Comparison of ENCODE assay signal across 8 mouse cellular contexts in genomic region chr6:120566911-120567909, GRCm38 (mm10). TPM values are rescaled to one million over a fixed set of nuclear protein-coding genes. Genes with fewer than 3 reads are reported as not detected.
DNase-seq lines count a peak whose midpoint lies in the region; ATAC-seq and TF ChIP-seq lines count a peak whose summit lies in the region.

No protein-coding gene starts in this region.

- H3K27me3 ChIP-seq in myocyte (ENCODE audit: control insufficient read depth, insufficient read depth, insufficient read length): peaks cover 8% of the 10 kb centered on the region
- H3K27me3 ChIP-seq in stomach, postnatal 0 days (ENCODE audit: control insufficient read depth, insufficient read depth, low read length): no peaks in the 10 kb centered on the region

- TF ChIP-seq POLR2A in bone marrow, adult 2 months (IDR thresholded peaks at IDR 0.05; ENCODE audit: borderline replicate concordance, control insufficient read depth, low read depth, low read length): no peak; the same call in 1 of the 2 replicates
- no peak for TF ChIP-seq POLR2A in myocyte (IDR thresholded peaks at IDR 0.05; ENCODE audit: insufficient read length, low read depth)

- peak overlapping the region; percentile 48 for H3K4me2 ChIP-seq in myocyte (ENCODE audit: low read depth)
- H3K4me2 ChIP-seq in stomach, postnatal 0 days (replicated peaks; ENCODE audit: low read depth): no peak overlapping the region

- H3K4me1 ChIP-seq in bone marrow, adult 2 months (ENCODE audit: control insufficient read depth, insufficient read depth, low read length): peaks cover 3% of the 10 kb centered on the region; the same call in 1 of the 2 replicates
- H3K4me1 ChIP-seq in stomach, postnatal 0 days (replicated peaks; ENCODE audit: control insufficient read depth, insufficient read depth): no peaks in the 10 kb centered on the region

- H3K9ac ChIP-seq in stomach, postnatal 0 days (ENCODE audit: low read length): no peak overlapping the region

- no peak overlapping the region for H3K4me3 ChIP-seq in bone marrow, adult 2 months (replicated peaks; ENCODE audit: control insufficient read depth, low read depth, low read length)
- H3K4me3 ChIP-seq in myocyte: no peak overlapping the region
- no peak overlapping the region for H3K4me3 ChIP-seq in stomach, postnatal 0 days (ENCODE audit: low read depth, low read length)

- H3ac ChIP-seq in myocyte (ENCODE audit: control insufficient read depth, insufficient read length): no peak overlapping the region

- DNase-seq in kidney, postnatal 4 days: peak; percentile 9 to 14
- no peak for DNase-seq in kidney, postnatal 14 days
- peak; percentile 31 for DNase-seq in heart, postnatal 4 days
- DNase-seq in ovary, postnatal 36 days (ENCODE audit: low spot score): no peak
- DNase-seq in stomach, postnatal 0 days (ENCODE audit: low spot score): no peak
- DNase-seq in c-Kit-positive CD71-positive TER-119-positive erythroid progenitor cells, embryonic 14.5 days (ENCODE audit: low spot score): no peak

- peak overlapping the region; percentile 88 for H3K27ac ChIP-seq in bone marrow, adult 2 months (ENCODE audit: control insufficient read depth, insufficient read depth, low read depth, low read length, poor library complexity)
- H3K27ac ChIP-seq in stomach, postnatal 0 days (replicated peaks): no peak overlapping the region

- TF ChIP-seq CTCF in bone marrow, adult 2 months (IDR thresholded peaks at IDR 0.05; ENCODE audit: control insufficient read depth, insufficient read depth, low read length): no peak
- no peak for TF ChIP-seq CTCF in stomach, postnatal 0 days (IDR thresholded peaks at IDR 0.05; ENCODE audit: low read depth)

- no peaks in the 10 kb centered on the region for H3K9me3 ChIP-seq in stomach, postnatal 0 days (ENCODE audit: control insufficient read depth, low read length)

- H3K79me2 ChIP-seq in myocyte (ENCODE audit: control insufficient read depth, insufficient read depth): no peaks in the 10 kb centered on the region

- ATAC-seq in stomach, postnatal 0 days (ENCODE audit: low FRiP score, low TSS enrichment): no peak

- 35% methylated on average over 18 of the region's 18 CpGs for WGBS in bone marrow, adult 2 months
- 60% methylated on average over 18 of the region's 18 CpGs for WGBS in stomach, postnatal 0 days

- no peak for TF ChIP-seq EP300 in stomach, postnatal 0 days (optimal IDR thresholded peaks at IDR 0.05)

- H3K36me3 ChIP-seq in myocyte (ENCODE audit: control insufficient read depth, insufficient read depth): no peaks in the 10 kb centered on the region
- H3K36me3 ChIP-seq in stomach, postnatal 0 days (ENCODE audit: control insufficient read depth, insufficient read depth, low read length): no peaks in the 10 kb centered on the region

TF ChIP-seq in myocyte, 11 proteins besides CTCF, POLR2A, EP300 and RAD21:
- no peak for TF ChIP-seq SRF (IDR thresholded peaks at IDR 0.05; ENCODE audit: control insufficient read depth, insufficient read length, low read depth)
- TF ChIP-seq MYOD1 (IDR thresholded peaks at IDR 0.05; ENCODE audit: control insufficient read depth in 1 of 3, insufficient read length in 2 of 3, low read depth in 2 of 3): peak in 2 of 3 experiments; percentile 66 to 75
- TF ChIP-seq MYOG (IDR thresholded peaks at IDR 0.05; ENCODE audit: control insufficient read depth in 1 of 3, insufficient read depth in 1 of 3, insufficient read length in 2 of 3, low read depth in 2 of 3): peak in 2 of 3 experiments; percentile 68 to 77

RNA-seq across cellular contexts. Expression of gene Hdhd5, which starts 36.1 kb away (rescaled TPM):
- polyA plus RNA-seq in bone marrow, adult 2 months (2011; ENCODE audit: insufficient read depth, insufficient read length, low replicate concordance, missing spikeins): 17.1 and 25.3 TPM in 2 replicates
- 10 to 100 TPM; 15.2 to 17.6 TPM for total RNA-seq in heart, postnatal 4 days (2021)
- polyA plus RNA-seq in myocyte (2012; fragmentation: generic; extraction: Trizol): 13.3 TPM
- polyA plus RNA-seq in stomach, postnatal 0 days (2015; fragmentation: Nextera tagmentation; extraction: Ambion mirVana): 8.5 and 9.2 TPM in 2 replicates

Comparison
In these comparisons a context has a peak if more than half of its experiments do, and no peak if none do; other contexts are left out.
1. DNase-seq: peak in kidney, postnatal 4 days (2 of 2) and heart, postnatal 4 days (single experiment); none in kidney, postnatal 14 days (single experiment), ovary, postnatal 36 days (single experiment), stomach, postnatal 0 days (single experiment) and c-Kit-positive CD71-positive TER-119-positive erythroid progenitor cells, embryonic 14.5 days (single experiment).